7 mouse cellular contexts compared by ENCODE assay signal in the genomic region with DNA sequence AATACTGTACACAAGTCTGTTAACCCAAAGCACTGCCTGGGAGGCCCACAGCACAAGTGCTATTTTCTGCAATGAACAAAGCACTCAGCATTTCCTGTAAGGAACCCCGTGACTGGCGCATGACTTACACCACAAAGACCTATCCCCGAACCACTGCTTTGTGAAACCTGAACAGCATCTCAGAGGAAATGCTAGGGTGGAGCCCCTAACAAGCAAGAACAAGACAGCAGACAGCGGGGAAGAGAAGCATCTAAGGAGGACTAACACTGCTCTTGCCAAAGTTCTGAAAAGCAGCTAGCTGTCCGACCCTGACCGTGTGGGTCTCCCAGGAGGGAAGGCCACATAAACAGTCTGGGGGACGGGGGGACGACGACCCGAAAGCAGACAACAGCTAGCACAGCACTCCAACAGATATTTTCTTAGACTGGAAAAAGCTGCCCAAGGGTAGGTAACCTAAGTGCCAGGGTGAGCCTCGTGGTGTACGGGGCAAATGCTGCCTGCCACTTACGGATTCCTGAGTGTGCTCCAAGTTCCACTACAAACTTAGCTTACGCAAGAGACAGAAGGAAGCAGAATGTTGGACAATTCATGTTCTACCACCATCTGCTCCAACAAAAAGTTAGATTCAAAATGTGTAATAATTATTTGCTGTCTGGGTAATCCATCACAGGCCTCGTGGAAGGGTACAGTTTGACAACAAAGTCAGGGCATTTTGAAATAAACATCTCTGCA. TPM values are rescaled to one million over a fixed set of nuclear protein-coding genes. Genes with fewer than 3 reads are reported as not detected.
DNase-seq lines count a peak whose midpoint lies in the region; ATAC-seq and TF ChIP-seq lines count a peak whose summit lies in the region.

No protein-coding gene starts in this region.

- no peaks in the 10 kb centered on the region for H3K9me3 ChIP-seq in intestine, embryonic 15.5 days
- H3K9me3 ChIP-seq in liver, embryonic 16.5 days (replicated peaks; ENCODE audit: control insufficient read depth, low read length): no peaks in the 10 kb centered on the region

- CTCF ChIA-PET in Patski (lab: Charles Lee): interaction anchor here (1.2 to 1.6 kb wide), 2 partner anchors 18 to 19 kb away, joined by 3 read pairs; no protein-coding TSS in a partner anchor

- peaks cover 19% of the 10 kb centered on the region for H3K4me1 ChIP-seq in intestine, embryonic 15.5 days (replicated peaks)
- H3K4me1 ChIP-seq in liver, embryonic 16.5 days (ENCODE audit: control insufficient read depth, low read depth, low read length): peaks cover 32% of the 10 kb centered on the region

- H3K4me3 ChIP-seq in intestine, embryonic 15.5 days (replicated peaks): no peak overlapping the region
- H3K4me3 ChIP-seq in liver, embryonic 16.5 days (ENCODE audit: low read depth, low read length): no peak overlapping the region

- no peak for TF ChIP-seq CTCF in Patski (IDR thresholded peaks at IDR 0.05)

- H3K36me3 ChIP-seq in intestine, embryonic 15.5 days: peaks cover 2% of the 10 kb centered on the region; the same call in 1 of the 2 replicates
- peaks cover 11% of the 10 kb centered on the region for H3K36me3 ChIP-seq in liver, embryonic 16.5 days (ENCODE audit: control insufficient read depth, insufficient read depth)

- intact Hi-C loops in gastrocnemius, postnatal 14 days (cut with DNase I; ENCODE audit: low total_unique reads): no loop called here

- in situ Hi-C loops in Patski (cut with MboI; ENCODE audit: low pct_unique_long_range_greater_than_20kb): no loop called here

- peak; percentile 19 for ATAC-seq in Patski
- no peak for ATAC-seq in intestine, embryonic 15.5 days
- peak; percentile 49 for ATAC-seq in liver, embryonic 16.5 days (ENCODE audit: low read depth)

- DNase-seq in CD4-positive helper T cell, adult 2 months (ENCODE audit: low read depth, low spot score): peak; percentile 94
- no peak for DNase-seq in Patski (ENCODE audit: low read depth, low spot score)
- DNase-seq in gastrocnemius, postnatal 14 days: peak; percentile 36
- DNase-seq in spleen, postnatal 36 days (ENCODE audit: low spot score in 2 of 2): peak; percentile 88 to 91
- DNase-seq in cerebellum, postnatal 14 days: no peak

- no peak overlapping the region for H3K9ac ChIP-seq in intestine, embryonic 15.5 days
- H3K9ac ChIP-seq in liver, embryonic 16.5 days (ENCODE audit: low read depth, low read length): no peak overlapping the region

- 0 out of 2 replicates have a peak overlapping the region, but pooled peaks have one; percentile 11 for H3K4me2 ChIP-seq in intestine, embryonic 15.5 days (replicated peaks)
- peak overlapping the region; percentile 30 for H3K4me2 ChIP-seq in liver, embryonic 16.5 days (ENCODE audit: low read depth, low read length)

- H3K27me3 ChIP-seq in Patski: no peaks in the 10 kb centered on the region
- no peaks in the 10 kb centered on the region for H3K27me3 ChIP-seq in intestine, embryonic 15.5 days (replicated peaks)
- no peaks in the 10 kb centered on the region for H3K27me3 ChIP-seq in liver, embryonic 16.5 days (ENCODE audit: control insufficient read depth, insufficient read depth, low read depth, low read length)

- WGBS in intestine, embryonic 15.5 days: 51% methylated on average over 15 of the region's 15 CpGs
- WGBS in liver, embryonic 16.5 days (ENCODE audit: insufficient replicate concordance): 31% methylated on average over 15 of the region's 15 CpGs

- H3K27ac ChIP-seq in intestine, embryonic 15.5 days: peak overlapping the region; percentile 73
- peak overlapping the region; percentile 75 for H3K27ac ChIP-seq in liver, embryonic 16.5 days (ENCODE audit: low read length)

- POLR2A ChIA-PET in Patski (lab: Charles Lee): interaction anchor here (1.4 to 1.8 kb wide), 2 partner anchors 10 to 21 kb away, joined by 3 to 8 read pairs; a partner anchor contains a TSS

RNA-seq across cellular contexts. Expression of a gene that starts 21.3 kb away (rescaled TPM):
- 87.3 TPM for polyA plus RNA-seq in Patski (2021)
- total RNA-seq in gastrocnemius, postnatal 14 days (2021): 10 to 100 TPM; 25.6 to 31.3 TPM
- 89.3 and 93.6 TPM in 2 replicates for polyA plus RNA-seq in intestine, embryonic 15.5 days (2015; fragmentation: Nextera tagmentation; extraction: Ambion mirVana)
- 41.3 and 41.4 TPM in 2 replicates for polyA plus RNA-seq in liver, embryonic 16.5 days (2015; fragmentation: Nextera tagmentation; extraction: Ambion mirVana)

RNA-seq across cellular contexts. Expression of a gene that starts 24.1 kb away (rescaled TPM):
- 249 TPM for polyA plus RNA-seq in Patski (2021)
- 100 to 1,000 TPM; 144 to 187 TPM for total RNA-seq in gastrocnemius, postnatal 14 days (2021)
- 280 and 299 TPM in 2 replicates for polyA plus RNA-seq in intestine, embryonic 15.5 days (2015; fragmentation: Nextera tagmentation; extraction: Ambion mirVana)
- polyA plus RNA-seq in liver, embryonic 16.5 days (2015; fragmentation: Nextera tagmentation; extraction: Ambion mirVana): 94.3 and 105 TPM in 2 replicates

Comparison
In these comparisons a context has a peak if more than half of its experiments do, and no peak if none do; other contexts are left out.
1. DNase-seq: peak in CD4-positive helper T cell, adult 2 months (single experiment), gastrocnemius, postnatal 14 days (single experiment) and spleen, postnatal 36 days (2 of 2); none in Patski (single experiment) and cerebellum, postnatal 14 days (0 of 2).